Mouse (Mus musculus): ENCODE measurements around the gene Sowahd. TPM values are rescaled to one million over a fixed set of nuclear protein-coding genes. Genes with fewer than 3 reads are reported as not detected.

Gene Sowahd
- total RNA-seq, 1 experiment from 2014 or later = not detected

GRCm38 (mm10) chrX:37085665-37086064 lies 37.0 kb downstream of the Sowahd start:
- ATAC-seq (replicated peaks; ENCODE audit: low read depth, poor library complexity, severe bottlenecking) = peak; percentile 19; the same call in 1 of the 2 replicates

GRCm38 (mm10) chrX:37088778-37089177 lies 40.1 kb downstream of the Sowahd start:
- no peak for ATAC-seq (replicated peaks; ENCODE audit: low read depth, poor library complexity, severe bottlenecking)

GRCm38 (mm10) chrX:37091457-37091856 lies 42.8 kb downstream of the Sowahd start:
- no peak for ATAC-seq (replicated peaks; ENCODE audit: low read depth, poor library complexity, severe bottlenecking)

- ATAC-seq (replicated peaks; ENCODE audit: low read depth, poor library complexity, severe bottlenecking) = peak; percentile 52; the same call in 1 of the 2 replicates
Observed at GRCm38 (mm10) chrX:37095106-37095768, 46.6 kb downstream of the Sowahd start.

- ATAC-seq (replicated peaks; ENCODE audit: low read depth, poor library complexity, severe bottlenecking) = no peak
Observed at GRCm38 (mm10) chrX:37098681-37099080, 50.0 kb downstream of the Sowahd start.

Other genes with a start within 250 kb of the Sowahd start
- 13.8 and 19.4 TPM in 2 replicates for gene Ube2a, start 174.9 kb upstream of the Sowahd start, total RNA-seq (2017)
- gene C330007P06Rik, start 174.7 kb upstream of the Sowahd start, total RNA-seq (2017) = 55.6 TPM in 2 replicates
- gene Nkrf, start 145.9 kb upstream of the Sowahd start, total RNA-seq (2017) = 18.5 and 20.6 TPM in 2 replicates
- gene Sept6, start 57.1 kb upstream of the Sowahd start, total RNA-seq (2017) = 66.4 and 77.8 TPM in 2 replicates
- gene Rpl39, start 36.6 kb downstream of the Sowahd start, total RNA-seq (2017) = 5,370 and 6,793 TPM in 2 replicates
- 59.5 and 65.3 TPM in 2 replicates for gene Upf3b, start 61.5 kb downstream of the Sowahd start, total RNA-seq (2017)
- gene Nkap, start 78.0 kb downstream of the Sowahd start, total RNA-seq (2017) = 47.3 and 57.4 TPM in 2 replicates
- not detected in 2 replicates for gene Akap14, start 120.0 kb downstream of the Sowahd start, total RNA-seq (2017)
- gene Ndufa1, start 142.3 kb downstream of the Sowahd start, total RNA-seq (2017) = 64.9 and 72.3 TPM in 2 replicates
- 3.2 and 7.1 TPM in 2 replicates for gene Rnf113a1, start 142.4 kb downstream of the Sowahd start, total RNA-seq (2017)
- gene Gm9, start 162.2 kb downstream of the Sowahd start, total RNA-seq (2017) = not detected in 2 replicates
- not detected in 2 replicates for gene Rhox1, start 173.4 kb downstream of the Sowahd start, total RNA-seq (2017)
- gene Rhox2a, start 196.1 kb downstream of the Sowahd start, total RNA-seq (2017) = not detected in 2 replicates
- not detected in 2 replicates for gene Rhox3a, start 201.1 kb downstream of the Sowahd start, total RNA-seq (2017)
- not detected in 2 replicates for gene Rhox4a, start 216.5 kb downstream of the Sowahd start, total RNA-seq (2017)